Mouse (Mus musculus): ENCODE measurements around the gene Kifc1.

Kifc1 gene

GRCm38 (mm10) chr17:33890533-33891059 lies at the start of gene Kifc1:
TSS of gene Kifc1 (minus strand) at chr17:33890661.
- peak; percentile 95 to 99 for DNase-seq

GRCm38 (mm10) chr17:33938783-33939182 lies 48.3 kb upstream of the Kifc1 start:
- no peak for DNase-seq

- no peak for DNase-seq
Observed at GRCm38 (mm10) chr17:33936993-33937392, 46.5 kb upstream of the Kifc1 start.

DNA sequence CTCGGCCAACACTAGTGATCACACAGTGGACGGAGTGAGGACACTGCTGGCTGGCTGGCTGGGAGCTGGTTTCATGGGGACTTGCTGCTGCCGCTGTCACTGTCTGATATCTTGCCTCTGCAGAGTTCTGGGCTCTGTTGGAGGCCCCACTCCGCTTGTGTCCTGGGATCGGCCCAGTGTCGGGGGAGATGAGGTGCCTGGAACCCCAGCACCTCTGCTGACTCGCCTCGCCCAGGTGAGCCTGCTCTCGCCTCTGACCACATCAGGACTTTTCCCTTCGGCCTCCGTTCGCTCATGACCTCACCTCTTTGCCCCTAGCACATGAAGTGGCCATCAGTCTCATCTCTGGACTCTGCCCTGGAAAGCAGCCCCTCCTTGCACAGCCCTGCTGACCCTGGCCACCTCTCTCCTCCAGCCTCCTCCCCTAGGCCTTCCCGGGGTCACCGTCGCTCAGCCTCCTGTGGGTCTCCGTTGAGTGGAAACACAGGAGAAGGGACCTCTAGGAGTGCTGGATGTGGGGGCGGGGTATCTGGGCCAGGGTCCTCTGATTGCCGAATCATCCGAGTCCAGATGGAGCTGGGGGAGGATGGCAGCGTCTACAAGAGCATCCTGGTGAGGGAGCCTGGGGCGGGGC lies 45.1 kb upstream of the Kifc1 start:
- no peak for DNase-seq

DNA sequence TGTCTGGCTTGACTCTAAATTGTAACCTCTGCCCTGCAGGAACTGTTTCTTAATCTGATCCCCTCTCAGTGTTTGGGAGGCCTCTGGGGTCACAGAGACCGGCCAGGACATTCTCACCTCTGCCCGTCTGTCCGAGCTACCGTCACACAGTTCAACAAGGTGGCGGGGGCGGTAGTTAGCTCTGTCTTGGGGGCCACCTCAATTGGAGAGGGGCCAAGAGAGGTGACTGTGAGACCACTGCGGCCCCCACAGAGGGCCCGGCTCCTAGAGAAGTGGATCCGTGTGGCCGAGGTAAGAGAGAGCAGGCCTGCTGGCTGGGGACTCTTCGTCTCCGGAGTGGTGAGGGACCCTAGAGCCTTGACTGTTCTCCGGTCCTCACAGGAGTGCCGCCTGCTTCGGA lies 42.5 kb upstream of the Kifc1 start:
- DNase-seq: no peak

DNA sequence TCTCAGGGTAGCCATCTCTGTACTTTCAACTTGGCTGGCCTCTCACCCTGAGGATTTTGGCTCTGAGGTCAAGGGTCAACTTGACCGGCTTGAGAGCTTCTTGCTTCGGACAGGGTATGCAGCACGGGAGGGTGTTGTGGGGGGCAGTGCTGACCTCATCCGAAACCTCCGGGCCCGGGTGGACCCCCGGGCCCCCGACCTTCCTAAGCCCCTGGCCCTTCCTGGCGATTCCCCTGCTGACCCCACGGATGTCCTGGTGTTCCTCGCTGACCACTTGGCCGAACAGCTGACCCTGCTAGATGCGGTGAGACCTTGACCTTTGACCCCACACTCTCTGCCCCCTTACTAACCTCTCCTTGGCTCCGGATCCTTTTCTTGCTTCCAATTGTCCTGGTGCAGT lies 42.0 kb upstream of the Kifc1 start:
- DNase-seq: no peak

DNA sequence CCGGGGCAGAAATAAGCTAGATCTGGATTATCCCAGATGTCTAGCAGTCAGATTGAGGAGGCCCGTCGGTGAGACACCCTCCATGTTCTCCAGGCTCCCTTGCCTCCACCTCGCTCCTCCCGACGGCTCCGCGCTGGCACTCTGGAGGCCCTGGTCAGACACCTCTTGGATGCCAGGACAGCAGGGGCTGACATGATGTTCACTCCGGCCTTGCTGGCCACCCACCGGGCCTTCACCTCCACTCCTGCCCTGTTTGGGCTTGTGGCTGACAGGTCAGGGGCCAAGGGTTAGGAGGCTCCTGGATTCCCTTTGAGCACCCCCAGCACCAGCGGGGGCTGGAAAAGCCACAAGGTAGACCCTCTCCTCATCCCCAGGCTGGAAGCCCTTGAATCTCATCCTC lies 41.5 kb upstream of the Kifc1 start:
- DNase-seq: no peak

GRCm38 (mm10) chr17:33931159-33931866 lies 40.9 kb upstream of the Kifc1 start:
- no peak for DNase-seq

DNA sequence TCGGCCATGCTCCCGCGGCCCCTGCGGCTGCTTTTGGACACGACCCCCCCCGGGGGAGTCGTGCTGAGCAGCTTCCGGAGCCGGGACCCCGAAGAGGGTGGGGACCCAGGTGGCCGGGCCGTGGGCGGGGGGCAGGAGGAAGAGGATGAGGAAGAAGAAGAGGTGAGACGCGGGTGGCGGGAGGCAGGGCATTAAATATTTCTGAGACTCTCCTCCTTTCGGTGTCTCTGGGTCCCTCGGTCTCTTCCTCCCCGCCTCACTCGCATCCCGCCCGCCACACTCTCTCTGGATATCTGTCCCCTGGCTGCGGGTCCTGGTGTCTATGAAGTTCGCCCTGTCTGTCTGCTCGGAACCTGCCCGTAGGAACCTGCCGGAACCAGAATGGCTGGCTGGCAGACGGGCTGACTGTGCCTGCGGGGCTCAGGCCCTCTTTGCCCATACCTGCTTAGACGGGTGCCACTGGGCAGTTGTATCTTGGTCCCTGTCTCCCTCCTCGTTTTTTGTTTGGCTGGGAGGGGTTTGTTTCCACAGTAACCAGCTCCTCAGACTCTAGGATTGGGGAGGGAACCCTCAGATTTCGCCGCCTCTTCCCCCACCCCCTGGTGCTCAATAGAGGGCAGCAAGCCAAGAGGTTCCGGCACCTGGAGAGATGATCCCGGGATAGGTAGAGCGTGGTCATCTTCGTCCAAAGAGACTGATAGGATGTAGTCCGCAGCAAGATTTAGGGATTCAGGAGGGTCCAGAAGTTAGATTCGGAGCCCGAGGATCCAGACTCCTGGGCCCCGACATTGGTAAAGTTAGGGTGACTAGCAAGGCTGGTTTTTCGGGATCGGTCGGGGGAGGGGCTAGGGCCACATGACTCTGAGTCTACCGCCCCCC lies 40.1 kb upstream of the Kifc1 start:
- peak; percentile 57 to 63 for DNase-seq

DNA sequence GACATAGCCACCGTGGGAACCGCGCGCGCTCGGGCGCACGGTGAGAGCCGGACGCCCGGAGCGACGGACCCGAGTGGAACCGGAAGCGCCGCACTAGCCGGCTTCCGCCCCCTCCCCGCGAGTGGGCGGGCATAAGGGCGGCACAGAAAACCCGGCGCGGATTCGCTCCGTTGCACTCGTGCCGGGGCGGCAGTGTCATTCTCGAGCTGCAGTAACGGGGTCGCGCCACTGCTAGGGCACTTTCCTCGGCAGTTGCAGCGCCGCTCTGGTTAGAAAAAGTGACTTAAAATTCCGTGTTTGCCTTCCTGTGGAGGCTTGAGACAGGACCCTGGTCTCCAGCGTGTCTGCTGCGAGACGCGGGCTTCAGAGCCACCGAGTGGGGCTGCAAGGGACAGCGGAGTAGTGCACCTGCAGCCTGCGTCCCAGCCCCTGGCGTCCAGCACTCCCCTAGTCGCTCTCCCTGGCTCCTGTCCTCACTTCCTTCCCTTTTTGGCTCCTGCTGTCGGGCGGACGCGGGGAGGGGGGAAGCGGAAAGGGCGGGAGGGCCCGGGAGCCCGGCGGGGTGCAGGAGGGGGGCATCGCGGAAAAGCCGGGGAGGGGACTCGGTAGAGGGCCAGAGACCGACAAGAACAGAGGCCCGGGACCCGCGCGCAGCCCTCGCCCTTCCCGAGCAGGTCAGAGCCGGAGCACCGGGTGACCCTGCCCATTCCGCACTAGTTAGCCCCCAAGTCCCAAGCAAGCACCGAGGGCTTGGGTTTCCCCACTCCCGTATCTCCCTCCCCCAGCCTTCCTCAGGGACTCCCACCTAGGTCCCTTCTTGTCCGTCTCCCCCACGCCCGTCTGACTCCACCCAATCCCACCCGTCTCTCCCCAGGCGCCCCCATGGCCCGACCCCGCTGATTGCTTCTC lies 39.2 kb upstream of the Kifc1 start, which contains the start of gene Rgl2:
Gene Rgl2 (plus strand): TSS at position 173 of the 909 bp plus-strand sequence.
- DNase-seq: peak; percentile 87 to 94

- DNase-seq: no peak
Observed at GRCm38 (mm10) chr17:33928251-33928947, 37.9 kb upstream of the Kifc1 start.

DNA sequence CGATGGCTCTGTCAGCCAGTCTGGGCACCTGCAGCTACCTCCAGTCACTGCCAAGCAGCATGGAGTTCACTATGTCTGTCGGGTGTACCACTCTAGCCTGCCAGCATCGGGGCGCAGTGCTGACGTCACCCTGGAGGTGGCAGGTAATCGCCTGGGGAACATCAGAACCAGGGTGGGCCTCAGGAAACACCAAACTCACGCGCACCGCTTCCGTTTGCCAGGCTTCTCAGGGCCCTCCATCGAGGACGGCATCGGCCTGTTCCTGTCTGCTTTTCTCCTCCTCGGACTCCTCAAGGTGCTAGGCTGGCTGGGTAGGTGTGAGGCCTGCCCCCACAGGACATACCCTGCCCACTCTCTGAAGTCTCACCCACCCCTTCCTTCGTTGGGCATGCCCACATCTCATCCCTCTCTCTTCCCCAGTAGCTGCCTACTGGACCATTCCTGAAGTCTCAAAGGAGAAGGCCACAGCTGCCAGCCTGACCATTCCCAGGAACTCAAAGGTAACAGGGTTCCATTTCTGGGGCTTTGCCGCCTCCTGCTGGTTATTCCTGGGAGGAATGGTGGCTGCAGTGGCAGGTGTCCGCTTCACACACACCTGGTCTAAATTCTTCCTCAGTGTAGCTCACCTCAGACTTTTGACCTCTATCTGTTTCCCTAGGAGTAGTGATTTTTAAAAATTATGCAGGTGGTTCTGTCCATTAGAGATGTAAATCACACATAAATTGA lies 35.9 kb upstream of the Kifc1 start:
- no peak for DNase-seq

GRCm38 (mm10) chr17:33925406-33926116 lies 35.1 kb upstream of the Kifc1 start:
- no peak for DNase-seq

DNA sequence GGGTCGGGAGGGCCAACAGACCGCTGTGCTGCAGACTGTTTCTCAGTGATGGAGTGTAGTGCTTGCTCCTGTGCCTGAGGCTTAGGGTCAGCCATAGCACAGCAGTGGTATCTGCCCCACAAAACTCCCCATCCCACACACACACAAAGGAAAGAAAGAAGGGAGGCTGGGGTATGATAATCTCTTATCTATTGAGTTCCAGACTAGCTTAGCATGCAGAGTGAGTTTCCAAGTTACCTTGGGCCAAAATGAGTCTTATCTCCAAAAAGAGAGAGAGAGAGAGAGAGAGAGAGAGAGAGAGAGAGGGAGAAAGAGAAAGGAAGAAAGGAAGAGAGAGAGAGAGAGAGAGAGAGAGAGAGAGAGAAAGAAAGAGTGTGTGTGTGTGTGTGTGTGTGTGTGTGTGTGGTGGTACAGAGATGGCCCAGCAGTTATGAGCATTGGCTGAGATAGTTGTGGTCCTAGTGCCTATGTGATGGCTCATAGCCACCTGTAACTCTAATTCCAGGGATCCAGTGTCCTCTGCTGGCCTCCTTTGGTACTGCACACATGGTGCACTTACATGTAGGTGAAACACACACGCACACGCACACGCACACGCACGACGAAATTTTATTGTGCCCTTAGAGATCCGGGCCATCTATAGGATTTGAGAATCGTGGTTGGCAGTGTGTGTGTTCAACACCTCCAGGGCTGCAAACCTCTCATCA lies 34.3 kb upstream of the Kifc1 start:
- peak in 1 of 2 experiments; percentile 50 for DNase-seq

DNA sequence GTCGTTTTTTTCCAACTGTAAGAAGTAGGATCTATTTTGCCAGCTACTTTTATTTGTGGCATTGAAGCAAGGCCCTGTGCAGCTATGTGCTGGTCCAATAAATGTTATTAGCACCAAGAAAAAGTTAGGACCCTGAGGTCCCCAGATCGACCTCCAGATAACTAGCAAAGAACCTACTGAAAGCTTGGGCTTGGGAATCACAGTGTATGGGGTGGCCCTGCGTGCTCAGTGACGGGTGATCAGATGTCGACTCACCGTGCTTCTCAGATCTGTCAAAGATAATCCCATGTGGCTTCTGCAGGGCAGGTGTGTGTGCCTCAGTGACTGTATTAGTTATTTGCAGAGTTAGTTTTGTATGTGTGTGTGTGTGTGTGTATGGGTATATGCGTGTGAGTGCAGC lies 30.9 kb upstream of the Kifc1 start:
- DNase-seq: no peak

DNA sequence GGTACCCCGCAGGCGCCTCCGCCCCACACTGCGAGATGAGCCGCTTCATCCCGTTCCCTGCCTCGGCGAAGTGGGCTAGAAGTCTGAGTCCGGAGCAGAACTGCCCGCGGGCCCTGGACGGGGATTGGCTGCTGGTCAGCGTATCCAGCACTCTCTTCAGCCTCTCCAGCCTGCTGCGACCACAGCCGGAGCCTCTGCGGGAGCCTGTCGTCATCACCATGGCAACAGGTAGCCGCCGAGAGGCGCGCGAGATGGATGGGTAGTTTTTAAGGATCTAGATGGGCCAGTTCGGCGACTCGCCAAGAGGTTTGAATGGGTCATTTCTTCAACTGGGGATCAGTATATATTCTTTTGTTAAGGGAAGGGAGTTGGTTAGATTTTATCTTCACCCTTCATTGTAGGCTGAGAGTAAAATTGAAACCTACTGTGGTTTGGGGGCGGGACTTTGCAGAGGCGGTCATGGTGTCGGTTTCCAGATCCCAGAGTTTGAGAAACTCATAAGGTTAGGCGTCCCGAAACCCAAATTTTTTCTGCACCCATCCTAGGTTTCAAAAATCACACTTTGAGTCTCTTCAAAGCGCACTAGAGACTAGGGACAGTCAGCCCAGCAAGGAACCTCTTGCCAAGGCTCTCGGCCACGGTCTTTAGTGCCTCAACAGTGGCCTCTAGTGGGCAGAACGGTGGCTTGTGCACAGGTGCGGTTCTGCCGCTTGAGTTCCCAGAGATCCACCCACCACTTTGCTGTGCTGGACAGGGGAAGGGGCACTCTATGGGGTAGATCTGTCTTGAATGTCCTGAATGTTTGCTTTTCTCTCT lies 30.0 kb upstream of the Kifc1 start:
- DNase-seq: peak; percentile 73 to 86

- peak; percentile 82 to 87 for DNase-seq
Observed at GRCm38 (mm10) chr17:33919351-33920281, 29.2 kb upstream of the Kifc1 start.

Measured in spleen, adult 18-20 months (tissue).